ENCODE assay signal across 7 mouse cellular contexts in genomic region chr7:16944061-16944807, GRCm38 (mm10). TPM values are rescaled to one million over a fixed set of nuclear protein-coding genes. Genes with fewer than 3 reads are reported as not detected.
A peak's percentile ranks its signal among the peaks of the same experiment; 100 is the strongest.
DNase-seq lines count a peak whose midpoint lies in the region; ATAC-seq and TF ChIP-seq lines count a peak whose summit lies in the region.

Pnmal2 (plus strand) TSS chr7:16944682.

- peak; percentile 90 for DNase-seq in adrenal gland, postnatal 10 days
- peak; percentile 93 for DNase-seq in embryo, embryonic 10.5 days (ENCODE audit: low spot score)
- peak; percentile 79 to 83 for DNase-seq in heart, adult 18-20 months
- DNase-seq in kidney, adult 18-20 months = peak; percentile 73
- DNase-seq in limb, embryonic 11.5 days (ENCODE audit: low spot score) = peak; percentile 93
- DNase-seq in spleen, adult 2 months (ENCODE audit: low read depth in 1 of 2, low spot score in 2 of 2) = peak in 1 of 2 experiments; percentile 46

- H3K9ac ChIP-seq in limb, embryonic 11.5 days (ENCODE audit: low read length) = peak within 1 kb of the TSS; percentile 79
- H3K9ac ChIP-seq in midbrain, embryonic 12.5 days (replicated peaks) = peak within 1 kb of the TSS; percentile 91

- no peak for TF ChIP-seq CTCF in spleen, adult 2 months (IDR thresholded peaks at IDR 0.05; ENCODE audit: extremely low read depth, insufficient read depth, insufficient read length, insufficient replicate concordance)

- H3K9me3 ChIP-seq in limb, embryonic 11.5 days (ENCODE audit: control insufficient read depth, low read length) = no peaks in the 10 kb centered on the region
- no peaks in the 10 kb centered on the region for H3K9me3 ChIP-seq in midbrain, embryonic 12.5 days

- peak within 1 kb of the TSS; percentile 61 for H3K4me3 ChIP-seq in limb, embryonic 11.5 days (ENCODE audit: low read depth, low read length)
- H3K4me3 ChIP-seq in midbrain, embryonic 12.5 days = peak within 1 kb of the TSS; percentile 65
- peak within 1 kb of the TSS; percentile 56 for H3K4me3 ChIP-seq in spleen, adult 2 months (ENCODE audit: extremely low read depth, insufficient read depth, insufficient read length)

- no peaks in the 10 kb centered on the region for H3K36me3 ChIP-seq in limb, embryonic 11.5 days (ENCODE audit: control insufficient read depth, insufficient read depth, low read length)
- H3K36me3 ChIP-seq in midbrain, embryonic 12.5 days = no peaks in the 10 kb centered on the region
- no peaks in the 10 kb centered on the region for H3K36me3 ChIP-seq in spleen, adult 2 months (ENCODE audit: control insufficient read depth, insufficient read depth, low read length)

- peaks cover 39% of the 10 kb centered on the region for H3K4me1 ChIP-seq in limb, embryonic 11.5 days (ENCODE audit: control insufficient read depth, insufficient read depth, low read length)
- H3K4me1 ChIP-seq in midbrain, embryonic 12.5 days = peaks cover 72% of the 10 kb centered on the region
- H3K4me1 ChIP-seq in spleen, adult 2 months (ENCODE audit: control insufficient read depth, insufficient read depth, insufficient read length) = peaks cover 7% of the 10 kb centered on the region

- ATAC-seq in limb, embryonic 11.5 days (ENCODE audit: insufficient number of reproducible peaks, low FRiP score, low TSS enrichment, low read depth) = peak; percentile 90
- ATAC-seq in midbrain, embryonic 12.5 days (ENCODE audit: low FRiP score, low read depth) = peak; percentile 91

- WGBS in limb, embryonic 11.5 days = 14% methylated on average over 36 of the region's 36 CpGs
- WGBS in midbrain, embryonic 12.5 days = 15% methylated on average over 35 of the region's 36 CpGs
- WGBS in spleen, adult 2 months = 24% methylated on average over 36 of the region's 36 CpGs

- no peak for TF ChIP-seq POLR2A in spleen, adult 2 months (IDR thresholded peaks at IDR 0.05; ENCODE audit: low read depth, low read length)

- H3K27ac ChIP-seq in limb, embryonic 11.5 days (replicated peaks; ENCODE audit: low read depth, low read length) = no peak within 1 kb of the TSS
- H3K27ac ChIP-seq in midbrain, embryonic 12.5 days (replicated peaks) = peak within 1 kb of the TSS; percentile 84
- no peak within 1 kb of the TSS for H3K27ac ChIP-seq in spleen, adult 2 months (ENCODE audit: insufficient read depth, low read length)

- H3K4me2 ChIP-seq in limb, embryonic 11.5 days (ENCODE audit: low read depth, severe bottlenecking) = peak within 1 kb of the TSS; percentile 87
- H3K4me2 ChIP-seq in midbrain, embryonic 12.5 days (replicated peaks) = peak within 1 kb of the TSS; percentile 78

- peaks cover 44% of the 10 kb centered on the region for H3K27me3 ChIP-seq in limb, embryonic 11.5 days (ENCODE audit: control insufficient read depth, insufficient read depth, low read length)
- peaks cover 44% of the 10 kb centered on the region for H3K27me3 ChIP-seq in midbrain, embryonic 12.5 days
- peaks cover 9% of the 10 kb centered on the region for H3K27me3 ChIP-seq in spleen, adult 2 months (ENCODE audit: control insufficient read depth, insufficient read depth, low read length)

RNA-seq across cellular contexts. Expression of gene Pnmal2, which starts in this region (rescaled TPM):
- total RNA-seq in adrenal gland, postnatal 10 days (2021) = 10 to 100 TPM; 18.3 to 23.9 TPM
- total RNA-seq in heart, adult 18-20 months (2021) = 1 to 10 TPM; 3.7 to 4.0 TPM
- 4.8 TPM in 2 replicates for polyA plus RNA-seq in limb, embryonic 11.5 days (2014; fragmentation: Nextera tagmentation; extraction: Ambion mirVana)
- polyA plus RNA-seq in midbrain, embryonic 12.5 days (2016; fragmentation: Nextera tagmentation; extraction: Ambion mirVana) = 49.3 and 55.3 TPM in 2 replicates
- 1.3 and 2.0 TPM in 2 replicates for polyA plus RNA-seq in spleen, adult 2 months (2012; rRNA removed)
